Mouse (Mus musculus) intestine, embryonic 14.5 days (tissue): ENCODE data around the gene Nav3. TPM values are rescaled to one million over a fixed set of nuclear protein-coding genes. Genes with fewer than 3 reads are reported as not detected.
"Not testable (repeated sequence)": the region's sequence is repeated elsewhere in the genome, so short reads cannot be mapped to it uniquely, and the experiment has no call there.

Source experiments
- ATAC-seq: fragments of 200-750 bp; cut with Nextera tagmentation; replicated peaks from 2 replicates; pipeline ENCODE4 v1.8.0; 2017; ENCODE audit warnings: low read depth, moderate number of reproducible peaks, moderate TSS enrichment, moderate library complexity; ENCODE audit not compliant: low FRiP score, low TSS enrichment
- DNase-seq: peaks from one replicate; pipeline ENCODE4 v3.0.0-alpha.2; 2018; ENCODE audit warnings: low spot score
- H3K27ac ChIP-seq: fragments of 300-500 bp; sonication (generic); 2 replicates; pipeline ENCODE4 v1.5.1; 2014; ENCODE audit warnings: low read depth, mild to moderate bottlenecking, control low read depth
- H3K27me3 ChIP-seq: fragments of 300-500 bp; sonication (generic); replicated peaks from 2 replicates; pipeline ENCODE4 v1.6.1; 2014; ENCODE audit warnings: low read length, control low read depth; ENCODE audit not compliant: control insufficient read depth, insufficient read depth
- H3K36me3 ChIP-seq: fragments of 300-500 bp; sonication (generic); 2 replicates; pipeline ENCODE4 v1.6.1; 2014; ENCODE audit warnings: low read length, control low read depth; ENCODE audit not compliant: control insufficient read depth, insufficient read depth
- H3K4me1 ChIP-seq: fragments of 300-500 bp; sonication (generic); replicated peaks from 2 replicates; pipeline ENCODE4 v1.6.1; 2014; ENCODE audit warnings: low read length, control low read depth, mixed read lengths; ENCODE audit not compliant: control insufficient read depth, insufficient read depth
- H3K4me2 ChIP-seq: fragments of 300-500 bp; sonication (generic); 2 replicates; pipeline ENCODE4 v1.6.1; 2014; ENCODE audit warnings: low read length
- H3K4me3 ChIP-seq: fragments of 300-500 bp; sonication (generic); 2 replicates; pipeline ENCODE4 v1.5.1; 2014; ENCODE audit warnings: low read depth, low read length, control low read depth, mixed read lengths
- H3K9ac ChIP-seq: fragments of 300-500 bp; sonication (generic); 2 replicates; pipeline ENCODE4 v1.6.1; 2014; ENCODE audit warnings: mild to moderate bottlenecking, low read length
- H3K9me3 ChIP-seq: fragments of 300-500 bp; sonication (generic); 2 replicates; pipeline ENCODE4 v1.6.1; 2016; ENCODE audit warnings: low read length, control low read depth; ENCODE audit not compliant: control insufficient read depth
- WGBS: fragments of 180-500 bp; shearing (Covaris S2); extraction: QIAGEN DNeasy Blood & Tissue Kit; methylation state at CpG from one replicate; pipeline ENCODE4 v1.1.7; 2014; 5-methylcytosine and 5-hydroxymethylcytosine counted together
- polyA plus RNA-seq: library from polyadenylated mRNA; unstranded; fragments of >200 nt; fragmentation: Nextera tagmentation; extraction: Ambion mirVana; gene quantifications from 2 replicates; pipeline ENCODE4 v1.2.1, GENCODE M21; 2014

The Nav3 gene
- polyA plus RNA-seq, 1 experiment from 2014 or later = 2.5 TPM

DNA sequence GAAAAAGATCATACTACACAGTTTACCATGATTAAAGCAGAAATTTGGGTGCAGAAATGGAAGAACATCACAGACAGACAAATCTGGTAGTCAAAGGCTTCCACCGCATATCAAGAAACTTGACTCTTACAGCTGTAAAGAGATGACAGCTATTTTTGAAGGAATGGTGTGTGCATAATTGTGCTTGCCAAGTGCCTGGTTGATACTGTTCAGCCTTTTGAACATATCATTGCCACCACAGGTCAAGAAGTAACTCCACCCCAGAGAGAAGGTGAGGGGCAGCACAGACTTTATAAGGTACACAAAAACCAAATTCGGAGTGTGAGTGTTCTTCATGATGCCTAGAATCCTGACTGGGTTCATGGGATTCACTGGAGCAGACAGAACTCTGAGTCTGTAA, 53.1 kb downstream of the Nav3 start:
- no peak overlapping the region for H3K27ac ChIP-seq
- H3K4me1 ChIP-seq = no peaks in the 10 kb centered on the region
- ATAC-seq = no peak
- H3K4me3 ChIP-seq = no peak overlapping the region
- DNase-seq = no peak
- 93% methylated on average over 2 of the region's 2 CpGs for WGBS
- H3K9me3 ChIP-seq = no peaks in the 10 kb centered on the region
- no peaks in the 10 kb centered on the region for H3K36me3 ChIP-seq
- no peaks in the 10 kb centered on the region for H3K27me3 ChIP-seq
- H3K4me2 ChIP-seq = no peak overlapping the region
- H3K9ac ChIP-seq = no peak overlapping the region

GRCm38 (mm10) chr10:110400642-110401041, 55.4 kb downstream of the Nav3 start:
- Histone ChIP-seq H3K4me3 (no peak overlapping the region), H3K27ac (no peak overlapping the region), H3K4me2 (no peak overlapping the region), H3K4me1 (no peaks in the 10 kb centered on the region), H3K9ac (no peak overlapping the region), H3K27me3 (no peaks in the 10 kb centered on the region), H3K36me3 (no peaks in the 10 kb centered on the region), H3K9me3 (no peaks in the 10 kb centered on the region)
- 89% methylated on average over 6 of the region's 6 CpGs for WGBS
- no peak for DNase-seq
- no peak for ATAC-seq

- Histone ChIP-seq H3K27ac (no peak overlapping the region), H3K4me3 (no peak overlapping the region), H3K9me3 (no peaks in the 10 kb centered on the region), H3K9ac (no peak overlapping the region), H3K27me3 (no peaks in the 10 kb centered on the region), H3K4me2 (no peak overlapping the region), H3K36me3 (no peaks in the 10 kb centered on the region), H3K4me1 (no peaks in the 10 kb centered on the region)
- ATAC-seq (no peak), DNase-seq (no peak)
- 86% methylated on average over 3 of the region's 3 CpGs for WGBS
Observed at GRCm38 (mm10) chr10:110398643-110399042, 57.4 kb downstream of the Nav3 start.

DNA sequence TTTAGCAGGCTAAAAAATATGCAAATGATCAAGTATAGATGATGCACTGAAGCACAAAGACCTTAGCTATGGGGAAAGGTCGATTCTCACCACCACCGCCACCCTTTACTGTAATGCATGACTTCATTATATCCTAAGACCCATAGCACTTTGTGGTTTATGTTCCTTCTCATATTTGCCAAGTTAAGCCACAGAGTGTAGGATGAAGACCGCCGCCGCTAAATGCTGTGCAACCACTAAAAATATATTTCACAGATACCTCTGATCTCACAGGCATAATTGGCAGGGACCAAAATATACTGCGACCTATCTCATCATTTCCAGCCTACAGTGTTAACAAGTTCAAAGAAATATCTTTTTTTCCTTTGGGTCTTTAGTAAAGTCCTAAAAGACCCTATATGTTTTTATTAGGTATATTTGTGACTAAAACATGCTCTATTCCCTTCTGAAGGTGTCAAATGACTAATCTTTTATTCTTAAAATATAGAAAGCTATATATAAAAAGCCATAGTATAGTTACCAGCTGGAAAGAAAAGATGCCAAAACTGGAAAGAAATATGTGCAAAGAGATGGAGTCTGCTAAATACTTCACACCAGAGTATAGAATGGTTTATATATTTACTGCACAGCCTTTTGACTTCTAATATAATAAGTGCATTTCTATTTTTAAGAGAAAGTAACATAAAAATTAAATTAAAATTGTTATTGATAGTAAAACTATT, 69.4 kb downstream of the Nav3 start:
- 94% methylated on average over 6 of the region's 6 CpGs for WGBS
- DNase-seq (no peak), ATAC-seq (no peak)
- H3K9me3 ChIP-seq = no peaks in the 10 kb centered on the region
- no peak overlapping the region for H3K4me2 ChIP-seq
- no peaks in the 10 kb centered on the region for H3K27me3 ChIP-seq
- H3K9ac ChIP-seq = no peak overlapping the region
- H3K4me3 ChIP-seq = no peak overlapping the region
- H3K27ac ChIP-seq = no peak overlapping the region
- H3K36me3 ChIP-seq = no peaks in the 10 kb centered on the region
- no peaks in the 10 kb centered on the region for H3K4me1 ChIP-seq

DNA sequence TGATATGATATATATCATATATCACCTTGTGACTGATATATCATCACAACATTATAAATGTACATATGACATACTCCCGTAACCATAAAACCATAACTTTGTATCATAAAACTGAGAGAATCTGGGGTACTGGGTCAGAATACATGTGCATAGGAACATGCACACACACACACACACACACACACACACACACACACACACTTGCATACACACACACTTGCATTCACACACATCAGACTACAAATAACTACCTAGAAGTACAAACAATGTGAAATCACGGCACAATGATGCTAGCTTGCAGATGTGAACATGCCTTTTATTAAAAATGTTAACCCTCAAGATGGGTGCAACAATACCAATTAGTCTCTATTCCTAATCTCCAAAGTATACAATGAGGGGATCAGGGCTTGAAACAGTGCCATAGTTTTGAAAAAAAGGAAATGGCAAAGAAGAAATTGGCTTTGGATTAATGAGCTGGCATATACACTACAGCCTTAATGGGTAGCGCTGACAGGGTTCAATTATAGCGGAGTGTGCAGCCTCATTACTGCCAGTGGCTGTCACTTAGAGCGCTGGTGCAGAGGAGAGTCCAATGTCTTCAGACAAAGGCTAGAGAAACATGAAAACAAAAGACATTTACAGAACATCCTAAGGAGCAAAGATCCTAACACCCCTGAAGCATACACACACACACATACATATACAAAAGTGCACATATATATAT, 72.3 kb downstream of the Nav3 start:
- not testable (repeated sequence) for H3K36me3 ChIP-seq, DNase-seq, H3K9ac ChIP-seq, H3K9me3 ChIP-seq, H3K4me2 ChIP-seq, H3K27me3 ChIP-seq, H3K4me3 ChIP-seq, ATAC-seq, H3K4me1 ChIP-seq, H3K27ac ChIP-seq
- WGBS = 88% methylated on average over 5 of the region's 5 CpGs

- ATAC-seq (no peak), DNase-seq (no peak)
- Histone ChIP-seq H3K27ac (no peak overlapping the region), H3K4me1 (no peaks in the 10 kb centered on the region), H3K9ac (no peak overlapping the region), H3K4me3 (no peak overlapping the region), H3K9me3 (no peaks in the 10 kb centered on the region), H3K27me3 (no peaks in the 10 kb centered on the region), H3K36me3 (no peaks in the 10 kb centered on the region), H3K4me2 (no peak overlapping the region)
- 93% methylated on average over 2 of the region's 2 CpGs for WGBS
Observed at GRCm38 (mm10) chr10:110380792-110381191, 75.2 kb downstream of the Nav3 start.

DNA sequence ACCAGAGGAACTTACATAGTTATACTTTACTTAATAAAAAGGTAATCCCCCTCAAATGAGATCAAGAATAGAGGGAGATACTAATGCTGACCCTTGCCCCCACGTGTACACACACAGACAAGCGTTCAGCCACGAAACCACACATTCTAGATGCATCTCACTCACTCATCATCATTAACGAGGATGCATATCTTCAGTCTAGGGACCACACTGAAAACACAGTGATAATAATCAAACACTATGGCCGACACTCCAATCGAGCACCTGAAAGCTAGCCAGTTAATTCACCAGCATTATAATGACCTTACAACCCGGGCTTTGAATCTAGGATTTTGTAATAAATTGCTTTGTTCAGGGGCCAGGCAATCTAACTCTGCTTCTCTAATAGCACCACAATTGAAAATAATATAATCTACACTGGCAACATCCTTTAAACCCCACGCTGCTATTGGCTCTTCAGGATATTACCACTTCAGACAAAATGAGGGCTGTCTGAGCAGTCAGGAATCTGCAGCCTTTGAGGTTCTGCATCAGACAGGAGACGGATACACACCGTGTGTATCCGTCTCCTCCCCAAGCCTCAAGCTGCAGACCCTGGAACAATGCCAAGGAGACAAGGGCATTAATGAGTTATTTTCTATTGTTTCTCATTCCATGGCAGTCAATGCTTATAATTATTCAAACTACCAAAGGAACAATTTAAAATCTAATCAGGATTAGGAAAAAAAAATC, 83.1 kb downstream of the Nav3 start:
- Histone ChIP-seq H3K9ac (no peak overlapping the region), H3K27me3 (no peaks in the 10 kb centered on the region), H3K4me2 (no peak overlapping the region), H3K27ac (no peak overlapping the region), H3K9me3 (no peaks in the 10 kb centered on the region), H3K4me1 (no peaks in the 10 kb centered on the region), H3K36me3 (no peaks in the 10 kb centered on the region), H3K4me3 (no peak overlapping the region)
- DNase-seq (no peak), ATAC-seq (no peak)
- 69% methylated on average over 11 of the region's 11 CpGs for WGBS

DNA sequence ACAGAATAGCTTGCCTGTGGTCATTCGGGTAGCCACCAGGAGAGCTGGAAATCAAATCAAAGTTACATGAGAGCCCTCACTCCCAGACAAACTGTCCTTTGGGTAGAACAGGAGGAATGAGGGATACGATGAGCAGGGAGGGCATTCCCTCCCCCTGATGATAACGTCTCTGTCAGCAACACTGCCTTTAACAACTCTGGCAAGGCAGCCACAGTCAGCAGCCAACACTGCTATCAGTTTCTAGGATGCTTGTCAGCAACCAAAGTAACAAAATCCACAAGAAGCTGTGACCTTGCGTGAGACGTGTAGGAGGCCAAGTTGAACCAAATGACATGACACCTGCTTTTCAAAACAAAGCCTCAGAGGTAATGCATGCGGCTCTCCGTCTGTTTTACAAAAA, 103.9 kb downstream of the Nav3 start:
- Histone ChIP-seq H3K9me3 (no peaks in the 10 kb centered on the region), H3K9ac (no peak overlapping the region), H3K27ac (no peak overlapping the region), H3K4me1 (no peaks in the 10 kb centered on the region), H3K4me2 (no peak overlapping the region), H3K4me3 (no peak overlapping the region), H3K27me3 (no peaks in the 10 kb centered on the region), H3K36me3 (no peaks in the 10 kb centered on the region)
- no peak for DNase-seq
- no peak for ATAC-seq
- 66% methylated on average over 7 of the region's 7 CpGs for WGBS
